In genomic region chr7:71872912-71873311, GRCm38 (mm10) we compare ENCODE assay signal across 24 mouse cellular contexts.
"Had no signal": no experiment of that assay in that cellular context is flagged by ENCODE, and none has a peak within 500 bp of the region (broad histone marks: within the 10 kb centered on the region; RNA-seq: fewer than 3 reads in every experiment).

No protein-coding gene starts in this region.

- DNase-seq: gastrocnemius, adult 2 months; gastrocnemius, postnatal 10 days; gastrocnemius, postnatal 25 days; heart, adult 2 months; heart, postnatal 10 days; heart, postnatal 4 days; kidney, adult 18-20 months; kidney, adult 8-10 months; kidney, postnatal 10 days; kidney, postnatal 36 days; layer of hippocampus, adult 9-11 months; layer of hippocampus, postnatal 36 days; left cerebral cortex, postnatal 4 days had no signal

- H3K4me1 ChIP-seq: hindbrain, embryonic 10.5 days; hindbrain, embryonic 12.5 days; intestine, embryonic 15.5 days; limb, embryonic 13.5 days; limb, embryonic 15.5 days had no signal

- ATAC-seq: hindbrain, embryonic 16.5 days; inflammation-experienced regulatory T-cells, adult 6 months; intestine, embryonic 15.5 days; intestine, postnatal 0 days had no signal

- H3K9ac ChIP-seq: heart, embryonic 12.5 days; hindbrain, embryonic 12.5 days; hindbrain, embryonic 14.5 days; intestine, embryonic 15.5 days; limb, embryonic 13.5 days; limb, embryonic 15.5 days; liver, embryonic 14.5 days had no signal

- H3K9me3 ChIP-seq: heart, embryonic 12.5 days; hindbrain, embryonic 10.5 days; hindbrain, embryonic 12.5 days; intestine, embryonic 15.5 days; limb, embryonic 13.5 days; limb, embryonic 15.5 days had no signal

- H3K27ac ChIP-seq: gastrocnemius, adult 2 months; heart, adult 2 months; hindbrain, embryonic 10.5 days; hindbrain, embryonic 12.5 days; hindbrain, embryonic 14.5 days; intestine, embryonic 15.5 days; limb, embryonic 13.5 days; limb, embryonic 15.5 days; liver, embryonic 14.5 days had no signal

- H3K4me2 ChIP-seq: heart, embryonic 12.5 days; hindbrain, embryonic 12.5 days; hindbrain, embryonic 14.5 days; intestine, embryonic 15.5 days; limb, embryonic 13.5 days; limb, embryonic 15.5 days had no signal

- H3K36me3 ChIP-seq: heart, embryonic 12.5 days; hindbrain, embryonic 10.5 days; hindbrain, embryonic 12.5 days; intestine, embryonic 15.5 days; limb, embryonic 13.5 days; limb, embryonic 15.5 days had no signal

- H3K27me3 ChIP-seq: heart, embryonic 12.5 days; hindbrain, embryonic 12.5 days; intestine, embryonic 15.5 days; limb, embryonic 15.5 days had no signal

- H3K4me3 ChIP-seq: gastrocnemius, adult 2 months; heart, adult 2 months; heart, embryonic 12.5 days; hindbrain, embryonic 10.5 days; hindbrain, embryonic 12.5 days; intestine, embryonic 15.5 days; limb, embryonic 13.5 days; limb, embryonic 15.5 days had no signal
